Mouse (Mus musculus) E14TG2a.4 (cell line): Measurements from ENCODE around the gene Vmn1r67.

Experiments used
- CTCF ChIP-seq: conservative IDR thresholded peaks from 2 replicates; pipeline ENCODE4 v1.5.1; 2014; ENCODE audit warnings: low read length
- NANOG ChIP-seq: IDR thresholded peaks from 2 replicates; pipeline ENCODE4 v1.6.1; 2014; ENCODE audit warnings: borderline replicate concordance, low read length, mixed read lengths
- POU5F1 ChIP-seq: IDR thresholded peaks from 2 replicates; pipeline ENCODE4 v1.6.1; 2014; ENCODE audit warnings: low read length, borderline replicate concordance

GRCm38 (mm10) chr7:10458166-10458565 lies 15.0 kb downstream of the Vmn1r67 start:
- TF ChIP-seq CTCF (no peak), POU5F1 (no peak), NANOG (no peak)
